Mouse (Mus musculus): ENCODE results near the gene Tigar.

The Tigar gene

DNA sequence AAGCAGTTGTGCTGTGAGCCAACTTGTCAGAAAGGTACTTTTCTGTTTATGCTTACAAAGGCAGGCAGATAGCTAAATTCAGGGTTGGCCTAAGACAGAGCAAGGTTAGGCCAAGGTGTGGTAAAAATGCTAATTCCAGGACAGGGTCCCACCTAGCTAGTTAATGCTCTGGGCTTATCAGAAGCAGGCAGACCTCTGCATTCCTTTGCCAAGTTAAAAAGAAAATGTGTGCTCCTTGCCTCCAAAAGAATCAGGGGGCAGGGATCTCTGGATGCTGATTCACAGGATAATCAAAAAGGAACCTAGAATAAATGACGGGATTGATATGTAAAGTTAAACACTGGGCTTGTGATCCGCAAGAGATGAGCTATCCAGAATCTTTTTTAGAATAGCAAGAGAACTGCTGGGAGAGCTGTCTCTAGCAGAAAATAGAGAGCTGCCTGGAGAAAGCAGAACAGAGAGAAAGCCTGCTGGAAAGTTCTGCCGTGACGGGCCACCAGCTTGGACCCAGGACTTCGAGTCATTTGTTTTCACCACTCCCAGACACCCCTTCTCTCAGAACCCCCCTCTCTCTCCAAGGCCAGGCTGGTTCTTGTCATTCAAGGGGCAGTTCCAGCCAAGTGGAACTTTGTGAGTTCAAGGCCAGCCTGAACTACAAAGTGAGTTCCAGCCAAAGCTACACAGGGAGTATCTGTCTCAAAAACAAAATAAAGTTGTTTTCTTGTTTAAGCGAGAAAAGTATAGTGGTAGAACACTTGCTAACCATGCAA lies 5.7 kb downstream of the Tigar start:
- in situ Hi-C loops (cut with MboI, MseI) = loop anchor here (10.0 kb wide), 1 partner anchor 159 kb away; no protein-coding TSS in a partner anchor

DNA sequence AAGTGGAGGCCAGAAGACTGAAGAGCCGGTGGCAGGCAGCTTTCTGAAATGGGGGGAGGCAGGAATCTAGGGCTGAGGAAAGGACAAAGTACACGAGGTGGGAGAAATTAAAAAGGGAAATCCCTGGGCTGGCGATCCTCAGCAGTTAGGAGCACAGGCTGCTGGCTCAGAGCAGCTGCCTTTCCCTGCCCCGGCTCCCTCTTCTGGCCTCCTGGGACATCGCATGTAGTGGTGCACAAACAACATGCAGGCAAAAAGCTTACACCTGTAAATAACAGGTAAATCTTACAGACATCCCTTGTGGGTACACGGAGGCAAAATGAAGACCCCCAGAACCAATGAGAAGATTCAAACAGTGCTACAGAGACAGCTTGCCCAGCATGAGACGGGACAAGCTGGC lies 14.8 kb downstream of the Tigar start:
- in situ Hi-C loops (cut with MboI, MseI) = no loop called here

DNA sequence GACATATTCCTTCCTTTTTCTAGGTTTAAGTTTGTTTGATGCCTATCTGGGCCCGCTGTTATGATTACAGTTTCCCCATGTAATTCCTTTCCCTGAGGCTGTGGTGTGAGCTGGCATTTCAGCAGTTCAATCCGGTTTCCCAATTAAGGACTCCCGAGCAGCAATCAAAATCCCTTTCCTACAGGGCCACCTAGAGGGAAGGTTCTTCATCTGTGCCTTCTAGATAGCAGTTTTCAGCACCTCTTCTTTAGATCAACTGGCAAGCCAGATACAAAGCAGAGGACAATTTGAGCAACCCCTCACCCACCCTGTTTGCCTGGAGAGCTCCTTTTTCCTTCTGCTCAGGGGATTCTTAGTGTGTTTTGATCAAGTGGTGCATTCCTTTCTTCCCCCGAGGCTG lies 22.6 kb downstream of the Tigar start:
- in situ Hi-C loops (cut with MboI, MseI) = no loop called here

DNA sequence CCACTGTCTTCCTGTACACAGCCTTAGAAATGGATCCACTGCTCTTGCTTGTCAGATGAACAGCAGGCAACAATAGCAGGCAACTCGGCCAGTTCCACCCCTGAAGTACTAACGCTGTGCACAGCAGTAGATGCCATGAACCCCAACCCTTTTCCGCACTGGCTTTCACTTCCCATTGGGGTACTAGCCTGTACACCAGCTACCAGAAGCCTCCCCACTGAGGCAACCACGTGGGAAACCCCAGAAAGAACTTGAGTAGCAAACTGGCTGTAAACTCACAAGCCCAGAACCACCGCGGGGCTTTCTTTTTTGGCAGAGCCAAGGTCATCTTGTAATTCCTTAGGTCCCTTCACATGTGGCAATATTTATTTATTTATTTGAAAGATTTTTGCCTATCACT lies 27.5 kb downstream of the Tigar start:
- in situ Hi-C loops (cut with MboI, MseI) = no loop called here

DNA sequence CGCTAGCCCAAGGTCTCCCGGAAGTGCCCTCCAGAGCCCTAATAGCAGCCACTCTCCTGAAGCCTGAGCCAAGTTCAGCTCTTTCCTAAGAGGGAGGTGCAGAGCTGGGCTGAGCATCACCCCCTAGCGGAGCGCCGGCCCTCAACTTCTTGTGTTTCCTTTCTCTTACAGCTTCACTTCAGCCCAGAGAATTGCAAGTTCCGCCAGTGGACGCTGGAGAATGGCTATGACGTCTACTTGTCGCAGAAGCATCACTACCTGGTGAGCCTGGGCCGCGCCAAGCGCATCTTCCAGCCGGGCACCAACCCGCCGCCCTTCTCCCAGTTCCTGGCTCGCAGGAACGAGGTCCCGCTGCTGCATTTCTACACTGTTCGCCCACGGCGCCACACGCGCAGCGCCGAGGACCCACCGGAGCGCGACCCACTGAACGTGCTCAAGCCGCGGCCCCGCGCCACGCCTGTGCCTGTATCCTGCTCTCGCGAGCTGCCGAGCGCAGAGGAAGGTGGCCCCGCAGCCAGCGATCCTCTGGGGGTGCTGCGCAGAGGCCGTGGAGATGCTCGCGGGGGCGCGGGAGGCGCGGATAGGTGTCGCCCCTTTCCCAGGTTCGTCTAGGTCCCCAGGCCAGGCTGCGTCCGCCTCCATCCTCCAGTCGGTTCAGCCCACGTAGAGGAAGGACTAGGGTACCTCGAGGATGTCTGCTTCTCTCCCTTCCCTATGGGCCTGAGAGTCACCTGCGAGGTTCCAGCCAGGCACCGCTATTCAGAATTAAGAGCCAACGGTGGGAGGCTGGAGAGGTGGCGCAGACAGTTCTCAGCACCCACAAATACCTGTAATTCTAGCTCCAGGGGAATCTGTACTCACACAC lies 29.3 kb downstream of the Tigar start:
- in situ Hi-C loops (cut with MboI, MseI) = no loop called here

GRCm38 (mm10) chr6:127072817-127073216 lies 36.5 kb downstream of the Tigar start, which contains the start of gene Fgf23:
Gene Fgf23 (plus strand): TSS chr6:127072902.
- in situ Hi-C loops (cut with MboI, MseI) = no loop called here

DNA sequence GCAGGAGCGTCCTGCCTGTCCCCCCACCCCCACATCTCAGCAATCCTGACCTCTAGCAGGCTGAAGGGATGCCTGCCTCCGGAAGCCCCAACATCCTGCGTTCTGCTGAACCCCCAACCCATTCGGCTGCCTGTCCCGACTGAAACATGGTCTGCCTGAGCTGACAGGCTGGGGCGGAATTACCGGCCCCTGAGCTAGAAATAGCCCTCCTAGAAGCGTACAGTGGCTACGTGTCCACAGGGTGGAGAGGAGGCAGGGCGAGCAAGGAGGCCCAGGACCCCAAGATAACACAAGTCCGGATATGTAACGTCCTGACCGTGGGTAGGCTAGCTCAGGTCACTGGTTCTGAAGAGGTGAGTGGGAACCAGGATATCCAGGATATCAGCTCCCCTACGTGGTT lies 44.5 kb downstream of the Tigar start:
- in situ Hi-C loops (cut with MboI, MseI) = no loop called here

DNA sequence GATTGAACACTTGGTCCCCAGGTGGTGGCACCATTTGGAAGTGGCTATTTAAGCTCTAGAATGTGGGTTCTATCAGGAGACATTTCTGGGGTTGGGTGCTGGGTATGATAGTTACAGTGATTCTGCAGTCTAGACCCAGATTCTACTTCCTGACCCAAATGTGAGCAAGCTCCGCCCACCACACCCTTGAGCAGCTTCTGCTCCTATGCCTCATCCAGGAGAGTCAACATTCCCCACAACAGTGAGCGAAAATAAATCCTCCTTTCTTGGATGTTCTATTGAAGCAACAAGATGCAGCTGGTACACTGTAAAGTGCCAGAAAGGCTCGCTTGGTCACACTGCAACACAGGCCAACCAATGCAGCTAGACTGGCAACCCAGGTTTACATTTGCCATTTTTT lies 45.4 kb downstream of the Tigar start:
- in situ Hi-C loops (cut with MboI, MseI) = no loop called here

DNA sequence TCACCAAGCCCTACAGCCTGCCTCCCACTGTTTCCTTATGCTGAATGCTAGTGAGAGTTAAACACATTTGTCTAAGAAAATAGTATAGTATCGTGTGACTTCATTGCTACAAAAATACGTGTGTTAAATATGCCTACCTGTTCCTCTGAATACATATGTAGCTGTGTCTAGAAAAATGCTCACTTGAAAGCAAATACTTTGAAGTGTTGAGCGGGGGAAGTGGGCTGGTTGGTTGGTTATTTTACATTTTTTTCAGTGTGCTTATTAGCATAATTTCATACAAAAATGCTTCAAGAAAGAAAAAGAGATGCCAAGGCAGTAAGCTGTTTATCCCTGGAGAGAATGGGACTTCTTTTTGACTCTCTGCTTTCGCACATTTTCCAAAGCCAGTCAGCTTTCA lies 49.4 kb downstream of the Tigar start:
- in situ Hi-C loops (cut with MboI, MseI) = no loop called here

GRCm38 (mm10) chr6:127056990-127057588 lies 52.3 kb downstream of the Tigar start:
- in situ Hi-C loops (cut with MboI, MseI) = no loop called here

- in situ Hi-C loops (cut with MboI, MseI) = no loop called here
Measured at GRCm38 (mm10) chr6:127050847-127051246, 58.5 kb downstream of the Tigar start.

DNA sequence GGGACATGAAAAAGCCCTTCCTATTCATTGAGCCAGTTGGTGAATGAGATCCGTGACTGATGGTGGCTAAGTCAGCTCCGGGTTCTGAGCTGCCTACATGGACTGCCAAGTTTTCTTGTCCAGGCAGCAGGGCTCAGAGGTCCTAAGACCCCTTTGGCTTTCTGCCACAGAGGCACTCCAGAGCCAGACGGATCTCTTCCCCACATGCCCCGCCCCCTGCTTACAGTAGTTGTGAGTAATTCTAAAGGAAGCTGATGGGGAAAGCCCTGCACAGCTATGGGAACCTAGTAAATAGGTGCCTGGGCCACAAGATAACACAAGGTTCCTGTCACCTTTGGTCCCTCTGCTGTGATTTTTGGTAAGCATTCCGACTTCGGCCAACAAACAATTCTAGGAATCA lies 64.4 kb downstream of the Tigar start:
- in situ Hi-C loops (cut with MboI, MseI) = no loop called here

Data from regulatory T cell (primary cell).